Mouse (Mus musculus) embryonic facial prominence, embryonic 14.5 days (tissue): Measurements from ENCODE around the gene Actc1. TPM values are rescaled to one million over a fixed set of nuclear protein-coding genes. Genes with fewer than 3 reads are reported as not detected.

Experiments
- ATAC-seq: fragments of 200-750 bp; cut with Nextera tagmentation; 2 replicates; pipeline ENCODE4 v1.8.0; 2017; ENCODE audit warnings: low read depth, moderate number of reproducible peaks, moderate TSS enrichment
- DNase-seq: peaks from one replicate; pipeline ENCODE4 v3.0.0-alpha.2; 2015; ENCODE audit warnings: low spot score
- H3K27ac ChIP-seq: fragments of 300-500 bp; sonication (generic); replicated peaks from 2 replicates; pipeline ENCODE4 v1.5.1; 2014; ENCODE audit warnings: low read depth, mild to moderate bottlenecking, low read length, moderate library complexity
- H3K27me3 ChIP-seq: fragments of 300-500 bp; sonication (generic); replicated peaks from 2 replicates; pipeline ENCODE4 v1.6.1; 2014; ENCODE audit warnings: low read length; ENCODE audit not compliant: control insufficient read depth, insufficient read depth
- H3K36me3 ChIP-seq: fragments of 300-500 bp; sonication (generic); 2 replicates; pipeline ENCODE4 v1.6.1; 2014; ENCODE audit warnings: low read length, mixed read lengths; ENCODE audit not compliant: control insufficient read depth, insufficient read depth
- H3K4me1 ChIP-seq: fragments of 300-500 bp; sonication (generic); 2 replicates; pipeline ENCODE4 v1.6.1; 2014; ENCODE audit warnings: antibody characterized with exemption, low read length; ENCODE audit not compliant: control insufficient read depth, insufficient read depth
- H3K4me2 ChIP-seq: fragments of 300-500 bp; sonication (generic); 2 replicates; pipeline ENCODE4 v1.6.1; 2014; ENCODE audit warnings: low read depth, mild to moderate bottlenecking, low read length, moderate library complexity, mixed read lengths
- H3K4me3 ChIP-seq: fragments of 300-500 bp; sonication (generic); 2 replicates; pipeline ENCODE4 v1.5.1; 2014; ENCODE audit warnings: low read depth, mild to moderate bottlenecking, low read length
- H3K9ac ChIP-seq: fragments of 300-500 bp; sonication (generic); 2 replicates; pipeline ENCODE4 v1.6.1; 2014; ENCODE audit warnings: low read depth, mild to moderate bottlenecking, low read length, moderate library complexity, mixed read lengths
- H3K9me3 ChIP-seq: fragments of 300-500 bp; sonication (generic); 2 replicates; pipeline ENCODE4 v1.6.1; 2016; ENCODE audit warnings: low read length; ENCODE audit not compliant: control insufficient read depth
- WGBS: fragments of 180-500 bp; shearing (Covaris S2); extraction: QIAGEN DNeasy Blood & Tissue Kit; methylation state at CpG from one replicate; pipeline ENCODE4 v1.1.7; 2014; 5-methylcytosine and 5-hydroxymethylcytosine counted together
- polyA plus RNA-seq: library from polyadenylated mRNA; unstranded; fragments of >200 nt; fragmentation: Nextera tagmentation; extraction: Ambion mirVana; gene quantifications from 2 replicates; pipeline ENCODE4 v1.2.1, GENCODE M21; 2014

Gene Actc1
- polyA plus RNA-seq: 2,141 and 2,538 TPM in 2 replicates

GRCm38 (mm10) chr2:114052696-114053598, at the start of gene Actc1:
TSS of gene Actc1 (minus strand) at chr2:114053548.
- H3K27ac ChIP-seq: no peak within 1 kb of the TSS
- 35% methylated on average over 8 of the region's 14 CpGs for whole genome bisulfite sequencing
- no peaks in the 10 kb centered on the region for H3K9me3 ChIP-seq
- peaks cover 8% of the 10 kb centered on the region for H3K4me1 ChIP-seq
- H3K4me3 ChIP-seq: peak within 1 kb of the TSS; percentile 13; the same call in 1 of the 2 replicates
- peak within 1 kb of the TSS; percentile 34; the same call in 1 of the 2 replicates for H3K9ac ChIP-seq
- no peaks in the 10 kb centered on the region for H3K36me3 ChIP-seq
- DNase-seq: peak; percentile 71
- H3K27me3 ChIP-seq: no peaks in the 10 kb centered on the region
- peak; percentile 79 for ATAC-seq
- H3K4me2 ChIP-seq: no peak within 1 kb of the TSS

- Histone ChIP-seq H3K4me1 (no peaks in the 10 kb centered on the region), H3K4me2 (no peak overlapping the region), H3K36me3 (peaks cover 84% of the 10 kb centered on the region), H3K27me3 (no peaks in the 10 kb centered on the region), H3K4me3 (no peak overlapping the region), H3K9me3 (no peaks in the 10 kb centered on the region), H3K9ac (no peak overlapping the region), H3K27ac (no peak overlapping the region)
- ATAC-seq (no peak), DNase-seq (no peak)
- WGBS: 84% methylated on average over 3 of the region's 3 CpGs
Measured at GRCm38 (mm10) chr2:114102471-114102870, 49.1 kb upstream of the Actc1 start.

- 94% methylated on average over 9 of the region's 9 CpGs for WGBS
- ATAC-seq (no peak), DNase-seq (no peak)
- no peak overlapping the region for H3K4me3 ChIP-seq
- H3K36me3 ChIP-seq: peaks cover 69% of the 10 kb centered on the region
- no peak overlapping the region for H3K27ac ChIP-seq
- H3K9ac ChIP-seq: no peak overlapping the region
- no peaks in the 10 kb centered on the region for H3K27me3 ChIP-seq
- no peak overlapping the region for H3K4me2 ChIP-seq
- no peaks in the 10 kb centered on the region for H3K9me3 ChIP-seq
- H3K4me1 ChIP-seq: no peaks in the 10 kb centered on the region
Measured at GRCm38 (mm10) chr2:114100834-114101233, 47.5 kb upstream of the Actc1 start.

- H3K4me3 ChIP-seq: no peak overlapping the region
- no peak overlapping the region for H3K9ac ChIP-seq
- 84% methylated on average over 3 of the region's 3 CpGs for WGBS
- peaks cover 59% of the 10 kb centered on the region for H3K36me3 ChIP-seq
- H3K27me3 ChIP-seq: no peaks in the 10 kb centered on the region
- no peaks in the 10 kb centered on the region for H3K4me1 ChIP-seq
- no peak for ATAC-seq
- H3K9me3 ChIP-seq: no peaks in the 10 kb centered on the region
- no peak for DNase-seq
- no peak overlapping the region for H3K4me2 ChIP-seq
- no peak overlapping the region for H3K27ac ChIP-seq
Measured at GRCm38 (mm10) chr2:114099816-114100215, 46.5 kb upstream of the Actc1 start.

- Histone ChIP-seq H3K4me3 (no peak overlapping the region), H3K9me3 (no peaks in the 10 kb centered on the region), H3K4me1 (no peaks in the 10 kb centered on the region), H3K9ac (no peak overlapping the region), H3K4me2 (no peak overlapping the region), H3K36me3 (peaks cover 52% of the 10 kb centered on the region), H3K27me3 (no peaks in the 10 kb centered on the region), H3K27ac (no peak overlapping the region)
- 91% methylated on average over 5 of the region's 5 CpGs for WGBS
- DNase-seq: no peak
- no peak for ATAC-seq
Measured at GRCm38 (mm10) chr2:114099109-114099508, 45.8 kb upstream of the Actc1 start.

GRCm38 (mm10) chr2:114097627-114098026, 44.3 kb upstream of the Actc1 start:
- H3K27ac ChIP-seq: no peak overlapping the region
- no peaks in the 10 kb centered on the region for H3K9me3 ChIP-seq
- no peak overlapping the region for H3K4me2 ChIP-seq
- ATAC-seq (no peak), DNase-seq (no peak)
- H3K36me3 ChIP-seq: peaks cover 41% of the 10 kb centered on the region
- H3K27me3 ChIP-seq: no peaks in the 10 kb centered on the region
- H3K9ac ChIP-seq: no peak overlapping the region
- no peak overlapping the region for H3K4me3 ChIP-seq
- H3K4me1 ChIP-seq: no peaks in the 10 kb centered on the region
- WGBS: 94% methylated on average over 4 of the region's 4 CpGs

- no peak overlapping the region for H3K4me2 ChIP-seq
- H3K4me3 ChIP-seq: no peak overlapping the region
- DNase-seq (no peak), ATAC-seq (no peak)
- H3K9ac ChIP-seq: no peak overlapping the region
- H3K36me3 ChIP-seq: peaks cover 31% of the 10 kb centered on the region
- H3K27me3 ChIP-seq: no peaks in the 10 kb centered on the region
- WGBS: 87% methylated on average over 1 of the region's 1 CpGs
- no peaks in the 10 kb centered on the region for H3K4me1 ChIP-seq
- H3K27ac ChIP-seq: no peak overlapping the region
- no peaks in the 10 kb centered on the region for H3K9me3 ChIP-seq
Measured at GRCm38 (mm10) chr2:114096570-114096969, 43.2 kb upstream of the Actc1 start.

- Histone ChIP-seq H3K27me3 (no peaks in the 10 kb centered on the region), H3K36me3 (peaks cover 20% of the 10 kb centered on the region), H3K4me1 (no peaks in the 10 kb centered on the region), H3K9me3 (no peaks in the 10 kb centered on the region), H3K4me2 (no peak overlapping the region), H3K9ac (no peak overlapping the region), H3K4me3 (no peak overlapping the region), H3K27ac (no peak overlapping the region)
- WGBS: 83% methylated on average over 5 of the region's 5 CpGs
- ATAC-seq (no peak), DNase-seq (no peak)
Measured at GRCm38 (mm10) chr2:114095348-114095747, 42.0 kb upstream of the Actc1 start.

- Histone ChIP-seq H3K27ac (no peak overlapping the region), H3K9me3 (no peaks in the 10 kb centered on the region), H3K4me1 (no peaks in the 10 kb centered on the region), H3K4me3 (no peak overlapping the region), H3K9ac (no peak overlapping the region), H3K27me3 (no peaks in the 10 kb centered on the region), H3K4me2 (no peak overlapping the region), H3K36me3 (peaks cover 13% of the 10 kb centered on the region)
- no peak for ATAC-seq
- 95% methylated on average over 1 of the region's 1 CpGs for WGBS
- no peak for DNase-seq
Measured at GRCm38 (mm10) chr2:114094696-114095095, 41.3 kb upstream of the Actc1 start.
